Mouse (Mus musculus) natural killer cell, adult 2 months (primary cell): ENCODE data around the gene Yeats4.
"Not testable (repeated sequence)": the region's sequence is repeated elsewhere in the genome, so short reads cannot be mapped to it uniquely, and the experiment has no call there.

ENCODE experiments used
- DNase-seq, 2 experiments: peaks; one replicate each; pipeline ENCODE4 v3.0.0; 2022; ENCODE audit warnings: low spot score in 2 of 2

The Yeats4 gene

DNA sequence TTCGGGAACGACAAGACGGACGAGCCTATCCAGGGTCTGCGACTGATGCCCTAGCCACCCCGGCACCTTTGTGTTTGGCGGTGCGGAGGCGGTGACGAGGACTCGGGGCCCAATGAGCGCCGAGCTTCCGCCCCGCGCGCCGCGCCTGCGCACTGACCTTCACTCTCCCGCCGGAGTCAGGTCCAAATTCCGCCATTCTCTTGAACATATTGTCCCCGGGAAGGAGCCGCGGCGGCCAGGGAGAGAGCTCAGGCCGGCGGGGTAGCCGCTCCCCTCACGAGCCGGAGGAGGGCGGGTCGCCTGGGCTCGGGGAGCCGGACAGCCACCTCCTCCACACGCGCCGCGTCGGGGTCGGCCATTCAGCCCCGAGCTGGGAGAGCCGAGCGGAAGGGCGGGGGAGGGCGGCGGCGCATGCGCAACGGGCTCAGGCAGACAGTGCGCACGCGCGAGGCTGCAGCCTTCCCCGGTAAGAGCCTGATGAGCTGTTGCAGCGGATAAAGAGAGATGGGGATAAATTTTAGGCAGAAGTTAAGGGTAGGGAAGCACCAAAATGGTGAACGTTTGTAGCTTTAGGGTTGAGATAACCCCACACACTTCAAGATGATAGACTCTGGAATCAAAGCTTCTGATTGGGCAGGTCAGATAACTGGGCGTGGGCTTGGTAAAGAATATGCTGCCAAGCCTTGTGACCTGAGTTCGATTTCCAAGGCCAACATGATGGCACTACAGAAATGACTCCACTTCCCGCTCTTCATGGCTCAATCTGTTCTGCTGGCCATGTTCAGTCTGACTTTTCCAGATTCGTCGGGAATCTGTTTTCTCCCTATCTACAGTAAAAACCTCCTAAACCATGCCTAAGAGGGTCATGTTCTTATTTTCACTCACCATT, at the start of gene Yeats4:
TSS of gene Yeats4 (minus strand) at position 406 of the 889 bp plus-strand sequence.
- DNase-seq, result peak; percentile 97

- DNase-seq, result no peak
These were observed 47.7 kb upstream of the Yeats4 start for GRCm38 (mm10) chr10:117272023-117272422.

GRCm38 (mm10) chr10:117259870-117260269, 35.6 kb upstream of the Yeats4 start:
- DNase-seq, result no peak

- DNase-seq, result no peak
These were observed 14.3 kb upstream of the Yeats4 start, which contains the start of gene 9530003J23Rik for GRCm38 (mm10) chr10:117238603-117239002. 9530003J23Rik (minus strand) TSS chr10:117238703.

DNA sequence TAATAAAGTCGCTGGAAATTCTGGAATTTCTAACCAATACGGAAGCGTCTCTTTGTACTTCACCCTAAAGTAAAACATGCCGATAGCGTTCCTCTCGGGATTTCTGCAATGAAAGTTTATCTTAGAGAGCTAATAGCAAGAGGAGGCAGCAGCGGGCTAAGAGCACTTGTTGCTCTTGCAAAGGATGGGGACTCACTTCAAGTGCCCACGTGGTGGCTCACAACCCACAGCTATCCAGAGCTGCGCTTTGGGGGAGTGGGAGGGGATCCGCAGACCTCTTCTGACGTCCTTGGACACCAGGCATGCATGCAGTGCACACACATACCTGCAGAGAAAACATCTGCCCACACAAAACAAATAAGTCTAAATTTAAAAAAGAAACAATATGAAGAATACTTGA, 11.6 kb upstream of the Yeats4 start:
- no peak for DNase-seq

- DNase-seq, result no peak
These were observed 10.5 kb upstream of the Yeats4 start for GRCm38 (mm10) chr10:117234825-117235224.

- DNase-seq, result no peak
These were observed 5.5 kb upstream of the Yeats4 start for GRCm38 (mm10) chr10:117229826-117230225.

DNA sequence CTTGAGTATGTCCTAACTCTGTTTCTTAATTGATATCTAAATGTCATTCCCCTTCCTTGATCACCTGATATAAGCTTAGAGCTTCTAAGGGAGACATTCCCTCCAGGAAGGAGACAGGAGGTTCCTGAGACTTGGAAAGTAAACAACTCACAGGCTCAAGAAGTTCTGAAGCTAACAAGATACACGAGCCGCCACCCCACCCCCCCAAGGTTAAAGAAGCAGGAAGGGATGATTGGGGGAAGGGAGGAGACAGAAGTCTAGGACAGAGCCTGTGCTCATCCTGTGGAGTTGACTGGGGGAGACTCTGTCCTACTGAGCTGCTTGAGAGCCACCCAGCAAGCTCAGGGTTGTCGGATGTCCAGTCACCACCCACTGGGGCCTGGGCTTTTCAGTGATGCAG, 1.7 kb upstream of the Yeats4 start:
- no peak for DNase-seq

DNA sequence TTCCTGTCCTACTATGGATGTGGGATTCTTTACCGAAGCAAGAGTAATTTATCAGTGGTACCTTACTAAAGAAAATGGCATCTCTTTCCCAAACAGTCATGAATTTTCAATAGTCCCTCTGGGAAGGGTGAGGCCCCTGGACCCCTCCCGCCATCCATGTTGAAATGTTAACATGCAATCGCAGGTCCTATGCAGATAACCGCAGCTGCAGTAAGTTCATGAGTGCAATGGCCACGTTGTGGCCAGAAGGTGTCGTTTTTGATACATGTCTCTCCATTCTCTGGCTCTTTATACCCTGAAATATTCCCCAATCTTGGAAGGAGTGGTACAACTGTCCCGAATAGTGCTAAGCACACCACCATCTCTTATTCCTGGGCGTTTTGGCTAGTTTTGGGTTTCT, 787 bp upstream of the Yeats4 start:
- no peak for DNase-seq

DNA sequence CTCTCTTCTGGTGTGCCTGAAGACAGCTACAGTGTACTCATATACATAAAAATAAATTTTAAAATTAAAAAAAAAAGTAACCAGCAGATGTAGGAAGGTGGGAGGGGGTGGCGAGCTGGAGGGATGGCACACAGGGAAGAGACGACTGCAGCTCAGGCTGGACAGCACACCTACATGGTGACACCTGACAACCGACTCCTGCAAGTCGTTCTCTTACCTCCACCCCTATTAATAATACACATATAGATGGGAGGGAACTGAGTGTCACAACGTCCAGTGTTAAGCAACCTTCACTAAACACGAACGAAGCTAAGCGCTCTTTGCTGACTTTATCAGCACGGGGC, 577 bp downstream of the Yeats4 start:
- no peak for DNase-seq

GRCm38 (mm10) chr10:117222821-117223220, 1.5 kb downstream of the Yeats4 start:
- no peak for DNase-seq

- no peak for DNase-seq
These were observed 6.0 kb downstream of the Yeats4 start for GRCm38 (mm10) chr10:117218351-117218750.

GRCm38 (mm10) chr10:117217246-117217840, 7.0 kb downstream of the Yeats4 start:
- no peak for DNase-seq

DNA sequence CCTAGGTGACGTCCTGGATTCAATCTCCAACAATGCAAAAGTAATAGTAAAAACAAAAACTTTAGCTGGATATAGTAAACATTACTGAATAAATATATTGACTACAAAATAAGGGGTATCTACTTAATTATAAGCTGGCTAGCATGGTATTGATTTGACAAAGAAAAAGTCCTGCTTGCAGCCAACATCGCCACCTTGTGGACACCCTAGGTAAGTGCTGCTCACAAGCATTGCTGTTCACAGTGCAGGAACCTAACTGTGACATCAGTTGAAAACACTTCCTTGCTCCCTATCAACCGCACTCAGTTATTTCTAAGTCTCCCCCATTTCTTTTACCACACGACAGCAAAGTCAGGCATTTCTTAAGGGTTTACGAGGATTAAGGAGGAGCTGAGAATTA, 7.5 kb downstream of the Yeats4 start:
- peak; percentile 39 to 75 for DNase-seq

GRCm38 (mm10) chr10:117216132-117216495, 8.2 kb downstream of the Yeats4 start:
- DNase-seq, result peak in 1 of 2 experiments; percentile 81

DNA sequence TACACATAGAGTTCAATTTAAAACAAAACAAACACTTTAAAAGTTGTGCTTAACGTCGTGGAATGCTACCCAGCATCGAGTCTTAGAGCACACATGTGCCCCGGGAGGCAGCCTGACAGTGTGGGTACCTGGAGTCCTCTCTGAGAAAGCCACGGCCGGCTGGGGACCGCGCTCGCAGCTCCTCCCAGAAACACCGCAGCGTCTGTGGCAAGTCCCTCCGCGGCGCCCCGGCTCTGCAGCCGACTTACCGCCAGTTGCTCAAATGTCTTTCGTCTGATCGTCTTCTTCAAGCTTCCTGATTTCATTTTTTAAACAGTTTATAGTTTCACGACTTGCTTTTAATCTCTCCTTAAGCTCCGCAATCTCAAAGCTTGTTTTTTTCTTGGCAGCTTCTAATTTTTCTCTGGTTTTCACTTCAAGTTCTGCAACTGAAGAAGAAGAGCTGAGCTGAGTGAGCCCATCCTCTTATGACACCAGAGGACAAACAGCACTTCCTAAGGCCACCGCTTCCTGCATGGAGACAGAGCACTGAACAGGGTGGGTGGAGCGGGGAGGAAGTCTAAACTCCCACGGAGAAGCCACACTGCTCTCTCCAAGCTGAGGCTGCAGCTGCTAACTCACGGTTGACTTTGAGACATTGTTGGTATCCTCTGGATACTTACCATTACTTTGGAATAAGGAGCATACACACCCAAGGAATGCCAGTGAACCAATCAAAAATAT, 8.7 kb downstream of the Yeats4 start:
- peak in 1 of 2 experiments; percentile 59 for DNase-seq

DNA sequence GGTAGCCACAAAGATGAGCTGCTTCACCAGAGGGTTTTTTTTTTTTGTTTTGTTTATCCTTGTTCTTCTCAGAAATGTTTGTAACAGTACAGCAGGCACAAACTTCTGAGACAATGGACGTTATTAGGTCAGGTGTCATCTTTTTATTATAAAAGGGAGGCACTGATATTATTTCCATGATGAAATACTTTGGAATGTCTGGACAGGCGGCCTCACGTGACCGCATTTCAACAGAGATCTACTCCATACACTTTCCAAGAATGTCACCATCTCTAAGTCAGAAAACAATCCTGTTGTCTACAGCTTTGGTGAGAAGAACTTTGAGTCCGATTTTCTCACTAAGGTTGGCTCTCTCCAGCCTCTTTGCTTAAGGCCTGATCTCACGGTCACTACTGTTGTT, 13.3 kb downstream of the Yeats4 start:
- no peak for DNase-seq

DNA sequence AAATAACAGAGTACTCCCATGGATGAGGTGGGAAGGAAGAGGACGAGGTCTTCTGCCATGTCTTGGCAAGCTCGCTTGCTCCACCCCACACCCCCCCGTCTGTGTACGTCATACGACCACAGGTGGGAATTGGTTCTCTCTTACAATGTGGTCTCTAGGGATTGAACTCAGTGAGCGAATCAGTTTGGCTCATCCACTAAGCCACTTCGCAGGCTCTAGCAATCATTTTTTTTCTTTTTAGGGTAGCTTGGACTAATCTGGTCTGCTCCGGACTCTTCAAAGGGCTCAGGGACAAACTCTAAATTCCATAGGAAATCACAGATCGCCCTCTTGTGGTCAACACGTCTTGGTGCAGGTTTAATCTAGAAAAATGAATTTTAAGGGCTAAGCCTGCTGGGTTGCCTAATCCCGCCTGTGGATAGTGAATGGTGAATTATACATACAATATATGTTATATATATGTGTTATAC, 14.8 kb downstream of the Yeats4 start:
- DNase-seq, result peak; percentile 17 to 77

DNA sequence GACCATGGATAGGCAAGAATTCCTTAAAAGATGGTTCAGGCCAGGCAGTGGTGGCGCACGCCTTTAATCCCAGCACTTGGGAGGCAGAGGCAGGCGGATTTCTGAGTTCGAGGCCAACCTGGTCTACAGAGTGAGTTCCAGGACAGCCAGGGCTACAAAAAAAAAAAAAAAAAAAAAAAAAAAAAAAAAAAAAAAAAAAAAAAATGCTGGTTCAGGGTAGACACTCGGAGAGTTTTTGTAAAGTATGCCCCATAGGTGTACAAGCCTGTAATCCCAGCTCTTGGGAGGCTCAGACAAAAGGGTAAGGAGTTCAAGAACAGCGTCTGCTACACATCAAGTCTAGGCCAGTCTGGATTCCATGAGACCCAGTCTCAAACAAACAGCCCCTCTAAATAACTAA, 15.5 kb downstream of the Yeats4 start:
- DNase-seq, result not testable (repeated sequence)

DNA sequence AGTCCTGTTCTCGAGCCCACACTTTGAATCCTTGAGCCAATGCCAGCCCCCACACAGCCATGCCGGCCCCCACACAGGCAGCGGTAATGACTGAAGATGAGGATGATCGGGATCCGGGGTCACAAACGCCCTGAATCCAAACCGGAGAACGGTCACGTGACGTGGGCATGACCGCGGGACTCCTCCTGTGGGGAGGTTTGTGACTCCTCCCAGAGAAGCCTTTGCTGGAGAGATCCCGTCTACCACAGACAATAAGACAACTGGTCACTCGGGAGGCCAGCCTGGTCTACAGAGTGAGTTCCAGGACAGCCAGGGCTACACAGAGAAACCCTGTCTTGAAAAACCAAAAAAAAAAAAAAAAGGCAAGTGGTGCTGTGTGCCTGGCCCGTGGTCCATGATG, 16.1 kb downstream of the Yeats4 start:
- no peak for DNase-seq

GRCm38 (mm10) chr10:117206070-117206469, 18.2 kb downstream of the Yeats4 start:
- DNase-seq, result no peak

GRCm38 (mm10) chr10:117203558-117203981, 20.7 kb downstream of the Yeats4 start:
- DNase-seq, result no peak
